Mouse (Mus musculus) E14TG2a.4 (cell line): ENCODE measurements around the gene Foxp1.

Source experiments
- CTCF ChIP-seq: conservative IDR thresholded peaks from 2 replicates; pipeline ENCODE4 v1.5.1; 2014; ENCODE audit warnings: low read length
- NANOG ChIP-seq: IDR thresholded peaks from 2 replicates; pipeline ENCODE4 v1.6.1; 2014; ENCODE audit warnings: borderline replicate concordance, low read length, mixed read lengths
- POU5F1 ChIP-seq: IDR thresholded peaks from 2 replicates; pipeline ENCODE4 v1.6.1; 2014; ENCODE audit warnings: low read length, borderline replicate concordance

- TF ChIP-seq CTCF = no peak
- no peak for TF ChIP-seq NANOG
- no peak for TF ChIP-seq POU5F1
Observed at GRCm38 (mm10) chr6:99484884-99485216, 37.7 kb downstream of the Foxp1 start.
